Mouse (Mus musculus) neutrophil, adult 59 days (primary cell): ENCODE results near the gene Terf2. TPM values are rescaled to one million over a fixed set of nuclear protein-coding genes. Genes with fewer than 3 reads are reported as not detected.

Source experiments
- total RNA-seq, 2 experiments: library from RNA; stranded (reverse); gene quantifications; 1 replicate in 1 of 2; 2 replicates in 1 of 2; pipeline ENCODE4 v1.2.4; 2023

Terf2 gene
- total RNA-seq = 10 to 100 TPM; 14.1 to 18.0 TPM

DNA sequence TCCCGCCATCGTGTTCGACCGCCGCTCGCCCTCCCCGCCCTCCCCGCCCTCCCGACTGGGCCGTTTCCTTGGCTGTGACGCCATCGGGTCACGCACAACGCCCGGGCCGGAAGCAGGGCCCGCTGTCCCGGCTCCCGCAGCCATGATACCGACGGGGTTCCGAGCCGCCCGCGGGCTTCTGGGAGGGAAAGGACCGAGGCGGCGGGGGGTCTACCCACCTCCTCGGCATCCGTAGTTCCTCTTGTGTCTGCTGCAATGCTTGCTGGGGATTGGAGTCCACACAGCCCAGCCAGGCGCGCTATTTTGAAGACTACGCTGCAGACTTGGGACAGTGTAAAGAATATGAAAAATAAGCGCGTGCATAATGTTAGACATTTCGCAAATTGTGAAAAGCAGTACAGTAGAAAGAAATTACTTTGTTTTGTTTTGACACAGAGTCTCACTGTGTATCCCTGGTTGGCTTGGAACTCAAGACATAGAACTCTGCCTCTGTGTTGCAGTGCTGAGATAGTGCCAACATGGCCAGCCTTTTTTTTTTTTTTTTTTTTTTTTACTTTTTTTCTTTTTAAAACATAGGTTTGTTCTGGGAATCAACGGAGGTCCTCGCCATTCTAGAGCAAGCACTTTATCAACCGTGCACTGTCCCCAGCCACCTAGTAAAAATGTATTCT, at the start of gene Terf2:
Gene Terf2, minus strand, starts transcription at position 182 of the 671 bp plus-strand sequence.

GRCm38 (mm10) chr8:107065511-107066496, 30.5 kb downstream of the Terf2 start, which contains the start of gene Tmed6:
TSS of gene Tmed6 (minus strand) at chr8:107065644.

GRCm38 (mm10) chr8:107056076-107056972, 40.0 kb downstream of the Terf2 start, which contains the start of the genes Cog8 and Nip7:
TSS of gene Cog8 (minus strand) at chr8:107056689.
TSS of gene Nip7 (plus strand) at chr8:107056877.

DNA sequence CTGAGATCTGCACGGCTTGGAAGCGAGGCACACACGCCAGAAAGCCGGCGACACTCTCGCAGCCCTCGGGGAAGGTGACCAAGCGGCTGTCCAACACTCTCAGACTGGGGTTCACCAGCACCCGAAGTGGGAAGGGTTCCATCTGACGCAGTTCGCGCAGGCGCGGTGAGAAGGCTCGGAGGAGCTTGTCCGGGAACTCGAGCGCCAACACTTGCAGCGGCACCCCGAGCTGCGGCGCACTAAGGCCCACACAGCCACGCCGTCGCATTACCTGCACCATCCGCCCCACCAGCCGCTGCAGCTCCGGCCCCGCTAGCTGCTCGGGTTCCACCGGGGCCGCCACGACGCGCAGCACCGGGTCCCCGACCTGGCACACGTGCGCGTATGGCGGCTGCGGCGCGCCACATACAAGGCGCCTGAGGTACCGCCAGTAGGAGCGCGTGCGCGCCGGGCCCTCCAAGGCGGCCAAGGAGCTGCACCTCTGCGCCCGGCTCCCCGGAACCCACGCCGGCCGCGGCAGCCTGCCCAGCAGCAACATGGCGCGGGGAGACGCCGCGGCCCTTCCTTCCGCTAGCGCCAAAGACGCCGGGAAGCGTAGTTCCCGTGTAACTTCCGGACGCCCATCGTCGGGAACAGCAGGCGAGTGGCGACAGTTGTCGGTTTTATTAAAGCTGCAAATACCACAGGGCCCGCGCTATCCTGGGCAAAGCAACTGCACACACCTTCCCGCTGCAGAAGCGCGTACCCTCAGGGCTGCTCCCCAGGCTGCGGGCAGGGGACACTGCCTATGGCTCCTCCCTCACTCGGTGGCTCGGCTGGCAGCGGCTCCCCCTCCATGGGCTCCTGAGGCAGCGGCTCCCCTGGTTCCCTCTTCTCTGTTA, 48.0 kb downstream of the Terf2 start, which contains the start of gene Pdf:
Gene Pdf, minus strand, starts transcription at position 554 of the 881 bp plus-strand sequence.

DNA sequence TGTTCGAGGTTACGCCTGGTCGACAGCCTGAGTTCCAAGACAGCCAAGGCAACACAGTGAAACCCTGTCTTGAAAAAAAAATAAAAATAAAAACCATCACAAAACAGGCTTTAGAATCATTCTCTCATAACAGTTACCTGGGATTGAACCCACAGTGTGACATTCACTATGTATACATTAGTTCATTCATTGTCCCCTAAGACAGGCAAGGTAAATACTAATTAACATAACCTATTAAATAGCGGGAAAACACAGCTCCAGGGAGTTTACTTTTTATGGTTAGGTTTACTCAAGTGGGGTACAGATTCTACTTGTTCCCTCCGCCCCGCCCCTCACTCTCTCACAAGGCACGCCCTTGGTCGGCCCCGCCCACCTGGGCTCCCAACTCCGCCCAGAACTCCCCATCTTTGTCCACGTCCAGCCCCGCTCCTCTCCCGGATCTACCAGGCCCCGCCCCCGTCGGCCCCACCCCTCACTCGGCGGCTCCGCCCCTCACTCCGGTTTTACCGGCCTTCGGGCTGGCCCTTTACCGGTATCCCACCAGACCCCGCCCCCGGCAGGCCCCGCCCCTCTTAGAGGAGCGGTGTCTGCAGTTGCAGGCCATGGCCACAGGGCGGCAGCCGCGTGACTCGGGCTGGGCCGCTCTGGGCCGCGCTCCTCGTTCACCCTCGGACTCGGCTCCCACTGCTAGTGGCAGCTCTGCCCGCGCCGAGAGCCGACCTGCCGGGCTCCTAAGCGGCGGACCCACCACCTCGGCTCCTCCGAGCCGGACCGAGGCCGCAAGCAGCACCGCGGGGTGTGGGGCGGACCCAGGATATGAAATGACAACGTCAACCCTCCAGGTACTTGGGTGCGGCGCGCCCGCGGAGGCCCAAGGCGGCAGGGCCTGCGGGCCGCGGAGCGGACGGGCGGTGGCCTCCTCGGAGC, 65.4 kb downstream of the Terf2 start, which contains the start of gene Vps4a:
Gene Vps4a, plus strand, starts transcription at position 573 of the 927 bp plus-strand sequence.

Other genes with a start within 250 kb of the Terf2 start
- under 1 TPM in 1 of 2 experiments, not detected in 1; 0.16 TPM for gene Has3, start 226.3 kb downstream of the Terf2 start, total RNA-seq
- 10 to 100 TPM; 10.3 to 12.6 TPM for gene Utp4, start 202.9 kb downstream of the Terf2 start, total RNA-seq
- 10 to 100 TPM; 21.5 to 21.8 TPM for gene Sntb2, start 160.8 kb downstream of the Terf2 start, total RNA-seq
- gene Vps4a, start 65.3 kb downstream of the Terf2 start, total RNA-seq = 10 to 100 TPM; 23.2 to 28.6 TPM
- 1 to 10 TPM; 3.0 to 4.7 TPM for gene Pdf, start 47.9 kb downstream of the Terf2 start, total RNA-seq
- gene Cog8, start 39.9 kb downstream of the Terf2 start, total RNA-seq = 10 to 100 TPM; 17.8 to 21.0 TPM
- gene Nip7, start 39.7 kb downstream of the Terf2 start, total RNA-seq = 10 to 100 TPM; 22.5 to 23.4 TPM
- gene Tmed6, start 30.9 kb downstream of the Terf2 start, total RNA-seq = not detected
- 10 to 100 TPM; 21.5 to 21.8 TPM for gene Cyb5b, start 54.1 kb upstream of the Terf2 start, total RNA-seq
- gene Nfat5, start 196.9 kb upstream of the Terf2 start, total RNA-seq = 10 to 100 TPM; 71.6 to 79.1 TPM